Mouse (Mus musculus) liver, embryonic 13.5 days (tissue): ENCODE results near the gene Cops2. TPM values are rescaled to one million over a fixed set of nuclear protein-coding genes. Genes with fewer than 3 reads are reported as not detected.

Source experiments
- ATAC-seq: fragments of 200-750 bp; cut with Nextera tagmentation; 2 replicates; pipeline ENCODE4 v1.8.0; 2017; ENCODE audit warnings: low read depth, mild to moderate bottlenecking, moderate number of reproducible peaks, moderate library complexity
- DNase-seq: peaks from one replicate; pipeline ENCODE4 v3.0.0; 2022
- H3K27ac ChIP-seq: fragments of 300-500 bp; sonication (generic); 2 replicates; pipeline ENCODE4 v1.5.1; 2015; ENCODE audit warnings: moderate library complexity, mild to moderate bottlenecking, inconsistent platforms
- H3K27me3 ChIP-seq: fragments of 300-500 bp; sonication (generic); 2 replicates; pipeline ENCODE4 v1.6.1; 2015; ENCODE audit warnings: mild to moderate bottlenecking, inconsistent platforms
- H3K36me3 ChIP-seq: fragments of 300-500 bp; sonication (generic); 2 replicates; pipeline ENCODE4 v1.6.1; 2015; ENCODE audit warnings: mild to moderate bottlenecking, inconsistent platforms
- H3K4me1 ChIP-seq: fragments of 300-500 bp; sonication (generic); replicated peaks from 2 replicates; pipeline ENCODE4 v1.6.1; 2015; ENCODE audit warnings: inconsistent platforms
- H3K4me2 ChIP-seq: fragments of 300-500 bp; sonication (generic); 2 replicates; pipeline ENCODE4 v1.6.1; 2015; ENCODE audit warnings: inconsistent platforms, mild to moderate bottlenecking, moderate library complexity
- H3K4me3 ChIP-seq: fragments of 300-500 bp; sonication (generic); replicated peaks from 2 replicates; pipeline ENCODE4 v1.5.1; 2015; ENCODE audit warnings: mild to moderate bottlenecking, inconsistent platforms
- H3K9ac ChIP-seq: fragments of 300-500 bp; sonication (generic); 2 replicates; pipeline ENCODE4 v1.6.1; 2015; ENCODE audit warnings: mild to moderate bottlenecking, inconsistent platforms
- H3K9me3 ChIP-seq: fragments of 300-500 bp; sonication (generic); replicated peaks from 2 replicates; pipeline ENCODE4 v1.6.1; 2016; ENCODE audit warnings: inconsistent platforms
- WGBS: fragments of 180-500 bp; shearing (Covaris S2); methylation state at CpG from one replicate; pipeline ENCODE4 v1.1.7; 2015; ENCODE audit not compliant: insufficient replicate concordance; 5-methylcytosine and 5-hydroxymethylcytosine counted together
- polyA plus RNA-seq: library from polyadenylated mRNA; unstranded; fragments of >200 nt; fragmentation: Nextera tagmentation; extraction: Ambion mirVana; gene quantifications from 2 replicates; pipeline ENCODE4 v1.2.1, GENCODE M21; 2015

The Cops2 gene
- polyA plus RNA-seq, 1 experiment from 2014 or later = 52.7 TPM

DNA sequence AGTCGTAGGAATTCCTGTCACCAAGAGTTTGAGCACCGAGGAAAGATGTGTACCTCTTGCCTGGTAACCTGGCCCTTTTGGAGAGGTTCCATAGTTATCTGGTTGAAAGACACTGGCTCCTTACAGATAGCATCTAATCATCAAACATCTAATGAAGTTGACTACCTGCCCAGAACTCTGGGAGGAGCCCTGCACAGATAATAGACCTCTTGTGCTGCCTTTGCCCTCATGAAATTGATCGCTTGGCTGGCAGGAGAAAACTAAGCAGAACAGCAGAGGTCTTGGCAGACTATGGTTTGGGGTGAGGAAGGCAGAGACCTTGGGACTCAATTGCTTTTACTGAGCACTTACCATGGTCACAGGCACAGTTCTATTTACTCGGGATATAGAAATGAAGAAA, 38.5 kb downstream of the Cops2 start:
- ATAC-seq (no peak), DNase-seq (no peak)
- no peak overlapping the region for H3K27ac ChIP-seq
- H3K36me3 ChIP-seq = no peaks in the 10 kb centered on the region
- WGBS = 73% methylated on average over 4 of the region's 4 CpGs
- H3K4me2 ChIP-seq = no peak overlapping the region
- H3K4me1 ChIP-seq = no peaks in the 10 kb centered on the region
- H3K9ac ChIP-seq = no peak overlapping the region
- H3K27me3 ChIP-seq = no peaks in the 10 kb centered on the region
- H3K4me3 ChIP-seq = no peak overlapping the region
- no peaks in the 10 kb centered on the region for H3K9me3 ChIP-seq

DNA sequence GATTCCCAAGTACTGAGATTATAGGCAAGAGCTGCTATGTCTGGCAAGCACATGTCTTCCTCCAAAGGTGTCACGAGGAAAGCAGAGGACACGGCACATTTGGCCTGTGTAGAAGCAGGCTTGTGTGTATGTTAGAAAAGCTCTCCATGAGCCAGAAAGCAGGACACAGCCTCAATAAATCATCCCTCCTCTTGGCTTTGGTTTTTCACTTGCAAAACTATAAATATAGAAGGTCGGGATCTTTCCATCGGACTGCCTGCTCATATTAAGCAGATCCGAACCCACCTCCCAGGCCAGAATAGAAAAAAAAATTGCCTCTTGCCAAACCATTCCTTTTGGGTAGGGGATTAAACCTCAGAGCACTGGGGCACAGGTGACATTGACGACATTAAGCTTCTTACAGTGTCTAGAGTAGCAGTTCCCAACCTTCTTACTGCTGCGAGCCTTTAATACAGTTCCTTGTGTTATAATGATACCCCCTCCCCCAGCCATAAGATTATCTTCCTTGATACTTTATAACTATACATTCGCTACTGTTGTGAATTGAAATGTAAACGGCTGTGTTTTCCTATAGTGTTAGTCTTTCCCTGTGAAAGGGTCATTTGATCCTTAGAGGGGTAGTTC, 44.9 kb downstream of the Cops2 start:
- ATAC-seq (no peak), DNase-seq (no peak)
- Histone ChIP-seq H3K36me3 (no peaks in the 10 kb centered on the region), H3K27me3 (no peaks in the 10 kb centered on the region), H3K4me3 (no peak overlapping the region), H3K9ac (no peak overlapping the region), H3K4me2 (no peak overlapping the region), H3K9me3 (no peaks in the 10 kb centered on the region), H3K4me1 (no peaks in the 10 kb centered on the region), H3K27ac (no peak overlapping the region)
- 62% methylated on average over 9 of the region's 9 CpGs for WGBS

DNA sequence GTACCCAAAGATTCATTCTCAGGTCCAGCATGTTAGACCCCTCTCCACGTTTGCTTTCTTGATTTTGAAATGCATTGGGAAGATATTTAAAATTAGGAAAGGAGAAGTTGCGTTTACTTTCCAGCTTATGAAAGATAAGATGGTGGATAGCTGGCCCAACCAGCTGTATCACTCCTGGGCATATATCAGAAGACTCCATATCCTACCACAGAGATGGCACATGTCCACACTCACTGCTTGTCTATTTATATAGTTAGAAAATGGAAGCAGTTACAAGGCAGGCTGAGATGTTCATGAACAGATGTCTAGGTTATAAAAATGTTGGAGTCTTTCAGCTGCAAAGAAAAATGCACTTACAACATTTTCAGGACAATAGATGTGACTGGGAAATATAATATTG, 47.6 kb downstream of the Cops2 start:
- Histone ChIP-seq H3K36me3 (no peaks in the 10 kb centered on the region), H3K27me3 (no peaks in the 10 kb centered on the region), H3K4me1 (no peaks in the 10 kb centered on the region), H3K27ac (no peak overlapping the region), H3K4me3 (no peak overlapping the region), H3K4me2 (no peak overlapping the region), H3K9me3 (no peaks in the 10 kb centered on the region), H3K9ac (no peak overlapping the region)
- WGBS = 12% methylated on average over 2 of the region's 2 CpGs
- ATAC-seq = no peak
- DNase-seq = no peak

DNA sequence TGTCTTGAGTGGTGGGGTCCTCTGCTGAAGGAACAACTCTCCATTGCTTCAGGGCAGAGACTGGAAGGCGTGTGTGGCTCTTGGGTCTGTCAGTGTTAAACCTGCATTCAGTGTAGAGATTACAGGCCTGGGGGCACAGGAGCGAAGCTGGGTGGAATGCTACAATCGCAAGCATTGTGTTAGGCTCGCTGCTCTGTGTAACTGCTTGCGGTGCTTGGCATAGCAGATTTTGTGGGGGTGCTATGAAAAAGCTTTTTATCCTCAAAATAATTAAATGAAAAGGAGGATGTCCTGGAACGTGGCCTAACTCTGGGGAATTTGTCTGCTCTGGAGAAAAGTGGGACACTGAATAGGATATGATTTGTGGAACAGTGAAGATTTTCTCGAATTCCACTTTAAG, 49.4 kb downstream of the Cops2 start:
- Histone ChIP-seq H3K9me3 (no peaks in the 10 kb centered on the region), H3K4me1 (no peaks in the 10 kb centered on the region), H3K4me3 (no peak overlapping the region), H3K27me3 (no peaks in the 10 kb centered on the region), H3K4me2 (no peak overlapping the region), H3K27ac (no peak overlapping the region), H3K9ac (no peak overlapping the region), H3K36me3 (no peaks in the 10 kb centered on the region)
- 71% methylated on average over 7 of the region's 7 CpGs for WGBS
- ATAC-seq (no peak), DNase-seq (no peak)

DNA sequence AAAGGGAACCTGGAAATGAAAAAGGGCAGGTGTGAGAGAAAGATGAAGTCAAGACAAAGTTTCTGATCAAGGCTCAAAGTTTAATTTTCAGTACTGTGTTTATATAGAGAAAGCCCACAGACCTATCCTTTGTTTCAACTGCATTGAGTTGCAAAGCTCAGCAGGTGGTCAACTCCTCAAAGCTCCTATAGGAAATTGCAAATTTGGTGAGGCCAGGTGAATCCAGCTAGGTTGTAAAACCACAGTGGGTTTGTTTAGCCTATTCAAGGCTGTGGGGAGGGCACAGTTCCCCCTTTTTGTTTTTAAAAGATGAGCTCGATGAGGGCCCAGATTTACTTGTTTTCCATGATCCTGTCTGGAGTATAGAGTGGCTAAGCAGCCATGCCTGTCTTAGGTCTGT, 53.1 kb downstream of the Cops2 start:
- Histone ChIP-seq H3K9ac (no peak overlapping the region), H3K4me1 (no peaks in the 10 kb centered on the region), H3K9me3 (no peaks in the 10 kb centered on the region), H3K4me3 (no peak overlapping the region), H3K4me2 (no peak overlapping the region), H3K27ac (no peak overlapping the region), H3K36me3 (no peaks in the 10 kb centered on the region), H3K27me3 (no peaks in the 10 kb centered on the region)
- ATAC-seq (no peak), DNase-seq (no peak)
- WGBS = 38% methylated on average over 1 of the region's 1 CpGs

DNA sequence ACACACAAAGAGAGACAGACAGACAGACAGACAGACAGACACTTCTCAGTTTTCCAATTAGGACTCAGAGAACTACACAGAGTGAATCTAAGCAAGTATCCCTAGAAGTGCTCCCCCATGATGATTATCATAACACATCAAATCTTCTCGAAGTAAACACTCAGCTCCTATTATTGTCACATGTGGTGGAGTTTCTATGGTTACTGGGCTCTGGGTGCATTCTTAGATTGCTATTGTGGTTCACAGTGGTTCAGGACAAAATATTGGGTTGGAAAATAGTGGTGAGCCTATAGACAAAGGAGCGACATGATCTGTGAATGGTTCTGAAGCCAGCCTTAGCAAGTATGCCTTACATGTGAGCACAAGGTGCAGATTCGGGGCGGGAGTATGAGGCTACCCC, 57.0 kb downstream of the Cops2 start:
- WGBS = 57% methylated on average over 4 of the region's 4 CpGs
- ATAC-seq (no peak), DNase-seq (no peak)
- H3K4me1 ChIP-seq = no peaks in the 10 kb centered on the region
- no peaks in the 10 kb centered on the region for H3K9me3 ChIP-seq
- H3K9ac ChIP-seq = no peak overlapping the region
- H3K4me3 ChIP-seq = no peak overlapping the region
- no peaks in the 10 kb centered on the region for H3K27me3 ChIP-seq
- no peaks in the 10 kb centered on the region for H3K36me3 ChIP-seq
- H3K4me2 ChIP-seq = no peak overlapping the region
- H3K27ac ChIP-seq = no peak overlapping the region

DNA sequence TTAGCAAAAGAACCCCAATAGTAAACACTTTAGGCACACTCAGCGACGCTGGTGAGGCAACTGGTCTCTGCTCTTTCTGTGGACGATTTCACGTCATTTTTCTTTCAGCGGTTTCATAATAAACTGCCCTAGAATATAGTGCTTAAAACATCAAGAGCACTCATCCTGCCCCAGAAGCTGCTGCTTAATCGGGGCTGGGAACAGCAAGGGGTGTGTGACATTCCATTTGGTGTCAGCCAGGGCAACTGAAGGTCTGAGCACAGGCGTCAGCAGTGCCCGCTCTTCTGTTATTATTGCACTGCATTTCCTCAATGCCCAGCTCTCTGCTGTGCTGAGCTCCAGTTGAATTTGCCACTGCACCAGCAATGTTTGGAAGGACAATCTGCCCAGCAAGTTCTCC, 57.9 kb downstream of the Cops2 start:
- H3K9ac ChIP-seq = no peak overlapping the region
- WGBS = 59% methylated on average over 8 of the region's 8 CpGs
- H3K4me2 ChIP-seq = no peak overlapping the region
- no peak for ATAC-seq
- H3K4me3 ChIP-seq = no peak overlapping the region
- H3K4me1 ChIP-seq = no peaks in the 10 kb centered on the region
- H3K27ac ChIP-seq = no peak overlapping the region
- no peak for DNase-seq
- H3K9me3 ChIP-seq = no peaks in the 10 kb centered on the region
- H3K36me3 ChIP-seq = no peaks in the 10 kb centered on the region
- H3K27me3 ChIP-seq = no peaks in the 10 kb centered on the region

DNA sequence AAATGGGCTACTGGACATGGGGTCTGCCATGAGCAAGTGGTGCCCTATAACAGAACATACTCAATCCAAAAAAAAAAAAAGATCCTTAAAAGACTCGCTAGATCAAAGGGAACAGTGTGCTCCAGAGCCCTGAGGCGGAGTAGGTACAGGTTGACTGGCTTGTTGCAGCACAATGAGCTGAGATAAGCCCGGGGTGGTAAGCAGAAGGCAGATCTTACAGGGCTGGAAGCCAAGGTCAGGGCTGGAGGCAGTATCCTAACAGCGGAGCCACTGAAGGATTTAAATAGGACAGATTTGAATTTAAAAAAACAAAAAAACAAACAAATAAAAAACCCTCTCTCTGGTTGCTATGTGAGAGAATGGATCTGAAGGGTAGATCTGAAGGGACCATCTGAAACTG, 58.5 kb downstream of the Cops2 start:
- H3K9ac ChIP-seq = no peak overlapping the region
- no peaks in the 10 kb centered on the region for H3K9me3 ChIP-seq
- H3K27ac ChIP-seq = no peak overlapping the region
- ATAC-seq (no peak), DNase-seq (no peak)
- no peaks in the 10 kb centered on the region for H3K27me3 ChIP-seq
- no peak overlapping the region for H3K4me3 ChIP-seq
- no peaks in the 10 kb centered on the region for H3K4me1 ChIP-seq
- no peak overlapping the region for H3K4me2 ChIP-seq
- no peaks in the 10 kb centered on the region for H3K36me3 ChIP-seq
- 44% methylated on average over 4 of the region's 4 CpGs for WGBS

DNA sequence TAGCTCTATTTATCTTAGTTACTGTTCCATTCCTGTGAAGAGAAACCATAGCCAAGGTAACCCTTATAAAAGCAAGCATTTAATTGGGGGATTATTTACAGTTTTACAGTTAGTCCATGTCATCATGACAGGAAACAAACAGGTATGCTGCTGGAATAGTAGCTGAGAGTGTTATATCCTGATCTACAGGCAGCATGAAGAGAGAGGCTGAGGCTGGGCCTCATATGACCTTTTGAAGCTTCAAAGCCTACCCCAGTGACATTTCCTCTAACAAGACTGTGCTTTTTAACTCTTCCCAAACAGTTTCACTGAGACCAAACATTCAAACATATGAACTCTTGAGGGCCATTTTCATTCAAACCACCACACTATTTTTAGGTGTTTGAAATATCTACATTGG, 61.1 kb downstream of the Cops2 start:
- H3K4me1 ChIP-seq = no peaks in the 10 kb centered on the region
- DNase-seq (no peak), ATAC-seq (no peak)
- H3K36me3 ChIP-seq = no peaks in the 10 kb centered on the region
- H3K9ac ChIP-seq = no peak overlapping the region
- no peak overlapping the region for H3K4me2 ChIP-seq
- H3K27ac ChIP-seq = no peak overlapping the region
- H3K9me3 ChIP-seq = no peaks in the 10 kb centered on the region
- no peaks in the 10 kb centered on the region for H3K27me3 ChIP-seq
- H3K4me3 ChIP-seq = no peak overlapping the region

DNA sequence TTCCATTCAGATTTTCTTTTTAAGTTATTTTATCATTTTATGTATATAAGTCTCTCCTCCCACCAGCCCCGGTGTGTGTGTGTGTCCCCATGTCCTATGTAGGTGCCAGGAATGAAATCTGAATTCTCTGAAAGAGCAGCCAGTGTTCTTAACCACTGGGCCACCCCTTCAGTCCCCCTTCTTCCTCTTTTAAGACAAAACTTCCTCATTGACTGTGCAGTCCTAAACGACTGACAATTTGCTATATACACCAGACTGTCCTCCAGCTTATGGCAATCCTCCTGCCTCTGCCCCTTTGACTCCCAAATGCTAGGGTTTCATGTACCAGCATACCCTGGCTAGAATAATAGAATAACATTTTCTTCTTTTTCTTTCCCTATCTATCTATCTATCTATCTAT, 63.8 kb downstream of the Cops2 start:
- 34% methylated on average over 2 of the region's 2 CpGs for whole genome bisulfite sequencing
- DNase-seq = no peak

DNA sequence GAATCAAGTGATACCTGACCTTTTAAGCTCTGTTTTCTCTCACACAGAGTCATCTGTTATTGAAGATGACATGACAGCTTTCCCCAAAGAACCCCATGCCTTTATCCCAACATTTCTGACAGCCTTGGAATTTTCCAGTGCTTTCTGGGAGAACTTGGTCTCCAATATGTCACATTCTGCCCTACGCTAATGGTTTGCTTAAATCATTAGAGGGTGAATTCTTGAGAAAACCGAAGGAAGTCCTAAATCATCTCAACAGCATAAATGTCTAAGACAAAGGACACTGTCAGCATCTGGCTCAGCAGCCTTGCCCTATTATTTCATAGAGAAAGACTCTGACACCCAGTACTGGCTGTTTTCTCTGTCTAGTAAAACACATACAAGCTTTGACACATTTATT, 64.8 kb downstream of the Cops2 start:
- H3K27me3 ChIP-seq = no peaks in the 10 kb centered on the region
- ATAC-seq = no peak
- H3K9me3 ChIP-seq = no peaks in the 10 kb centered on the region
- H3K27ac ChIP-seq = no peak overlapping the region
- WGBS = 56% methylated on average over 2 of the region's 2 CpGs
- no peak overlapping the region for H3K4me2 ChIP-seq
- no peak overlapping the region for H3K9ac ChIP-seq
- no peak overlapping the region for H3K4me3 ChIP-seq
- no peaks in the 10 kb centered on the region for H3K36me3 ChIP-seq
- DNase-seq = no peak
- H3K4me1 ChIP-seq = peaks cover 6% of the 10 kb centered on the region; the same call in 1 of the 2 replicates

More for the DNA sequence above, 63.8 kb downstream of the Cops2 start:
- Histone ChIP-seq H3K27me3 (no peaks in the 10 kb centered on the region), H3K4me2 (no peak overlapping the region), H3K4me1 (peaks cover 6% of the 10 kb centered on the region; the same call in 1 of the 2 replicates), H3K9ac (no peak overlapping the region), H3K27ac (no peak overlapping the region), H3K36me3 (no peaks in the 10 kb centered on the region), H3K4me3 (no peak overlapping the region), H3K9me3 (no peaks in the 10 kb centered on the region)
- no peak for ATAC-seq

DNA sequence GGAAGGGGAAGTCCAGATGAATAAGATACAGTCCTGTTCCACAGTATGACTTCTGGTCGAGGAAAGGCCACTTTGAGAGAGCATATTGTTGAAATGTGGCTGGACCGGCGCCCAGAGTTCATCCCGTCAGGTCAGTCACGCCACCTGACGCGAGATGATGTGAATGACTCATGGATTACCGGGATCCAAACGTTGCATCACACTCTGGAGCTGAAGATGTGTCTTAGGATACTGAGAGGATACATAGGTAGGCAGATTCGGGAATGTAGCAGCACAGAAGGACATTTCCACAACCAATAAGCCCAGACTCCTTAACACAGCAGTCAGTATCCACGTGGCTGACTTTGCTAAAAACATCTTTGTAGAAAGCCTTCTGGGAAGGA, 66.1 kb downstream of the Cops2 start:
- WGBS = 64% methylated on average over 11 of the region's 11 CpGs
- ATAC-seq (no peak), DNase-seq (no peak)

More for the DNA sequence above, 66.1 kb downstream of the Cops2 start:
- H3K36me3 ChIP-seq = no peaks in the 10 kb centered on the region
- H3K9me3 ChIP-seq = no peaks in the 10 kb centered on the region
- peaks cover 6% of the 10 kb centered on the region; the same call in 1 of the 2 replicates for H3K4me1 ChIP-seq
- no peak overlapping the region for H3K9ac ChIP-seq
- H3K4me3 ChIP-seq = no peak overlapping the region
- H3K27ac ChIP-seq = no peak overlapping the region
- no peaks in the 10 kb centered on the region for H3K27me3 ChIP-seq
- no peak overlapping the region for H3K4me2 ChIP-seq
